Mouse (Mus musculus): ENCODE measurements around the gene Plin4.

The Plin4 gene

DNA sequence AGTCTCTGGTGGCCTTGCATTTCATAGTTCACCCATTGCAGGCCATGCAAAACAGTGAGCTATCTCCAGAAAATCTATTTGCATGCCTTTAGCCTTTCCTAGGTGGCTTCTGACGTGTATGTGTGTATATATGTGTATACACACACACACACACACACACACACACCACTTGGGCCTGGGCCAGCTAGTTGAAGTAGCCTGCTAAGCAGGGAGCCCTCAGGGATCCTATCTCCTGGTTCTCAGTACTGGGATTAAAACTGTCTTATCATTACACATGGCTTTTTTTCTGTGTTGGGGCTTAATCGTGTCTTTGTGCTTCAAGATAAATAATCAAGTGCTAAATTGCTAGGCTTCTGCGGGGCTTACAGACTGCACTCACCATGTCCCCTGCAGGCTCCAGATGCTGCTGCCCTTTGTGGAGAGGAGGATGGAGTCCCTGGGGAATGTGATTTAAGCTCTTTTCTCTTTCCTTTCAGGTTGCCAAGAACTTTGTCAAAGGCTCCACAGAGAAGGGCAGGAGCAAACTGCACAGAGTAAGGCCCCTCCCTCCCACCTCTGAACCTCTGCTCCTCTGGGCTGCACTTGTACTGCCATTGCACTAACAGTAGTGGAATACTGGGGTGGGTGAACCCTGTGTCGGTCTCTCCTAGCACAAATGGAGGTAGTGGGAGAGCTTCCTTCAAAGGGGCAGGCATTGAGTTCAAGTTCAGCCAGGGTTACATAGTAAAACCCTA, 53.5 kb downstream of the Plin4 start:
- DNase-seq = no peak

DNA sequence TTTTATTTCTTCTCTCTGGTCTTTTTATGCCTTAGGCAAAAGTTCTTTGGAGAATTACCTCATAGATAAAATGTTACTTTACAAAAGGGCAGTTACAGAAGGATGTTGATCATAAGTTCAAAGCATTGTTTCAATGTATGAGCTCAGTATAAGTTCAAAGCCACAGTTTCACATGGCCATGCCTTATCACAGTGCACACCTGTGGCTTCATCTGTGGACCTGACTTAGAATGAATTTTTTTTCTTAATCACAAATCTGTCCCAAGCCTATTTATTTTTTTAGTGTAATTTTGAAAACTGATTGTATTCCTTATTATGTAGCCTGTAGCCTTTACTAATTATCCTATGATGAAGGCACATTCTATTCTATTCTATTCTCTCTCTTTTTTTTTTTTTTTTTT, 54.7 kb downstream of the Plin4 start:
- no peak for DNase-seq

DNA sequence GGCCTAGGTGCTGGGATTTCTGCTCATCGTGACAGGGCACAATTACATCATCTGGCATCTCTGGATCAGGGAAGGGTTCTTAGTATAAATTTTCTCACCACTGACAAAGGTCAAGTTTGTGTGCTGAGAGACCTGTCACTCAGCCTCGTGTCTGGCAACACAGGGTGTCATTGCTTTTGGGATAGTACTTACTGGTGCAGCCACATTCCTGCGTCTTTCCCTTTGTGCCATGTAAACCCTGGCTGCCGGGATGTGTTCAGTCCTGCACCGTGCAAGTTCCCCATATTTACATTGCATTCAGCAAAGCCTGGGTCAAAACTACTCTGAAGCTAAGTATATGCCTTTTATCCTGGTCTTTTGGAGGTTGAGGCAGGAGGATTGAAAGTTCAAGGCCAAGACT, 58.2 kb downstream of the Plin4 start:
- no peak for DNase-seq

Data from thymus, postnatal 36 days (tissue).